Mouse (Mus musculus) kidney, postnatal 10 days (tissue): ENCODE results near the gene Lman1l.

Experiments used
- DNase-seq: peaks from one replicate; pipeline ENCODE4 v3.0.0; 2021; ENCODE audit warnings: mixed read lengths

Gene Lman1l

GRCm38 (mm10) chr9:57617556-57618169, 2.9 kb downstream of the Lman1l start:
- DNase-seq: no peak

- DNase-seq: no peak
These were observed 5.8 kb downstream of the Lman1l start for GRCm38 (mm10) chr9:57614786-57615185.

GRCm38 (mm10) chr9:57613975-57614374, 6.6 kb downstream of the Lman1l start:
- DNase-seq: no peak

- no peak for DNase-seq
These were observed 8.0 kb downstream of the Lman1l start for GRCm38 (mm10) chr9:57612587-57612986.

GRCm38 (mm10) chr9:57610359-57610826, 10.2 kb downstream of the Lman1l start:
- DNase-seq: no peak

DNA sequence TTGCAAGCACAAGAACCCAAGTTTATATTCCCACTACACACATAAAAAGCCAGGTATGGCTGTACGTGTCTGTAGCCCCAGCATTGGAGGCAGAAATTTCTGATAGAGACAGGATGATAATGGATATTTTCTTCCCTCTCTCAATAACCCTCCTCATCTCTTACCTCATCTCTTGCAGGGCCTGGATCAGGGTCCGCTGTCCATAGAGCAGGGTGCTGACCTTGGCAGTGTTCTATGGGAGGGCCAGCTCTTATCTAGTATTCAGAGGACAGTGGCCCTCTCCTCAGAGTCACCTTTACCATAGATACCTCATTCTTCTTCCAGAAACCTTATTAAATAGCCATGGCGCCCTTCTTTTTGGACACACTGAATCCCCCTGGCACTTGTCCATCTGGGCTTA, 10.8 kb downstream of the Lman1l start:
- DNase-seq: no peak

DNA sequence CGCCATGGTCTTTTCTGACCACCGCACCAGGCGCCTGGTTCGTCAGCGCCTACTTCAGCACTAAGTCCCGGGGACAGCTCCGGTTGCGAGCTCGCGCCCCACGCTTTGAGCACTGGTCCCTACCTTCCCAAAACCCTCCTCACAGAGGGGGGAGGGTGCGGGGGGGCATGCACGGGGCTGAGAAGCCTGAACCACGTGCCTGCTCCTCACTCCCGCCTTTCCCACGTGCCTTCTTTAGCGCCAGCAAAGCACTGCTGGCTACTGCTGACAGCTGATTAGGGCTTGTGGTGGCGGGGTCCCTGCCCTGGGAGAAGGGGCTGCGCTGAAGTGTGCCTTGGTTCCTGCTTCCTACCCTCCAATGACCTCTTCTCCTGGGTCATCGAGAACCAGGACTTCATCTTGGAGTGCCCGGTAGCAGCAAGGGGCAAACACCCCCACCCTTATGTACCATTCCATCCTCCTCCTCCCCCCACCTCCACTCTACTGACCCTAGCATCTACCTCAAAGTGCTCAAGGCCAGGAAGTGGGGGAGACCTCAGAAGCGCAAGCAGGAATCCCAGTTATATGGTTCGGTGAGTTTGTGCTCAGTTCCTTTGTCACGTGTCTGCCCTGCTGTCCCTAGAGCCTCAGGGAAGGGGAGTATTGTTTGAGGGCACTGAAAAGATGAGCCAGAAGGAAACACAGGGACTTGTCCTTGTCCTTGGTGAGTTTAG, 14.3 kb downstream of the Lman1l start, which contains the start of gene Cplx3:
Gene Cplx3, minus strand, starts transcription at position 143 of the 713 bp plus-strand sequence.
- DNase-seq: peak; percentile 82

GRCm38 (mm10) chr9:57605503-57605902, 15.1 kb downstream of the Lman1l start:
- no peak for DNase-seq

- no peak for DNase-seq
These were observed 15.7 kb downstream of the Lman1l start for GRCm38 (mm10) chr9:57604875-57605274.

DNA sequence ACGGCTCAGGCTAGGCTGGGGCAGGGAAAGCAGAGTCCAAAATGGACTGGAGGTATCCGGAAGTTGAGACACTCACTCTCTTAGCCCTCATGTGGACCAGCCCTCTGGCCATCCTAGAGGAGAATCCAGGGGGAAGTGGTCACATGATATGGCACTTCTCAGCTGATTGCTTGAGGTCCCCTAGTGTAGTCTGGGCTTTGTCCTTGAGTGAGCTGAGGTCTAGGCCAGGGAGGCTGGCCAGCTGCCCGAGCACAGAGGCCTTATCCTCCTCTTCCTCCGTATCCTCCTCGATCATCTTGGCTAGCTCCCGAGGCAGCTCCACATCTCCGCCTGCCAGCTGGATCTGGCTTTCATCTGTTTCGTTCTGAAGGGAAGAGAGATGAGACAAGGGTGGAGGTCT, 18.5 kb downstream of the Lman1l start:
- no peak for DNase-seq

DNA sequence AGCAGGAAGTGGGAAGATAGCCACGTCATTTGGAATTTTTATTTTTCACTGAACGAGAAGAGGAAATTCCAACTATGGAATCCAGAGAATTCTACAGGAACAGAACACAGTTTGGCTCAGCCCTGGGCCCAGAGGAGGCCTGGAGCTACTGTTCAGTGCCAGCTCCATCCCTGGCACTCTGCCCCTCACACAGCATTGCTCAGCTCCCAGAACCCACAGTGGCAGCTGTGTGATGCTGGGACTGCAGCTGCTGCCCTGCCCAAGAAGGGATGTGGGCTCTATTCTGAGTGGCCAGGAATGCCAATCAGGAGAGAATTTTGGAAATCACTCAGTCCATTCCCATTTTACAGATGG, 19.2 kb downstream of the Lman1l start:
- peak; percentile 45 for DNase-seq

- peak; percentile 68 for DNase-seq
These were observed 19.8 kb downstream of the Lman1l start for GRCm38 (mm10) chr9:57600620-57601352.

- DNase-seq: peak; percentile 42
These were observed 21.6 kb downstream of the Lman1l start for GRCm38 (mm10) chr9:57598851-57599563.

GRCm38 (mm10) chr9:57597929-57598382, 22.6 kb downstream of the Lman1l start:
- peak; percentile 57 for DNase-seq

GRCm38 (mm10) chr9:57597265-57597664, 23.3 kb downstream of the Lman1l start:
- DNase-seq: no peak

- no peak for DNase-seq
These were observed 26.4 kb downstream of the Lman1l start for GRCm38 (mm10) chr9:57594174-57594509.

DNA sequence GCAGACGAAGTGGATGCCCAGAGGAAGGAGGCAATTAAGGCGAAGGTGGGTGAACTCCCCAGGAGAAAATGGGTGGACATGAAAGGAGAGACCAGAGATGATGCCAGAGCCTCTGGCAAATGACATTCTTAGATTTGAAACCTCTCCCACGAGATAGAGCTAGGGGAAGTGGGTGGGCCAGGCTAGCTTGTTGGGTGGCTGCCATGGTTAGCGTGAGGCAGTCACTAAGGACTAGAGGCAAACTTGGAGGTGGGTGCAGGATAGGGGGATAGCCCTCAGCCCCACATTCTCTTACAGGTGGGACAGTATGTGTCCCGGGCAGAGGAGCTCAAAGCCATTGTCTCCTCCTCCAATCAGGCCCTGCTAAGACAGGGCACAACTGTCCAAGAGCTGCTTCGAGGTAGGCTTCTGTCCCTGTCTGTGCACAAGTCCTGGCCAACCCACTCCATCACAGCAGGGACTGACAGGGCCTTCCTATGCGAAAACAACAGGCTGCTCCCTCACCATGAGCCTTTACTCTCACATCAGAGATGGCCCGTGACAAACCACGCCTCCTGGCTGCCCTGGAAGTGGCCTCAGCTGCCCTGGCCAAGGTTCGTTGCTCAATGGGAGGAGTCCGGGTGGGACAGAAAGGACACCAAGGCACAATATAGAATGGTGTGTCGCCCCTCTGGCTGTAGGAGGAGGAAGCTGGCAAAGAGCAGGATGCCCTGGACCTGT, 27.0 kb downstream of the Lman1l start:
- DNase-seq: peak; percentile 61

DNA sequence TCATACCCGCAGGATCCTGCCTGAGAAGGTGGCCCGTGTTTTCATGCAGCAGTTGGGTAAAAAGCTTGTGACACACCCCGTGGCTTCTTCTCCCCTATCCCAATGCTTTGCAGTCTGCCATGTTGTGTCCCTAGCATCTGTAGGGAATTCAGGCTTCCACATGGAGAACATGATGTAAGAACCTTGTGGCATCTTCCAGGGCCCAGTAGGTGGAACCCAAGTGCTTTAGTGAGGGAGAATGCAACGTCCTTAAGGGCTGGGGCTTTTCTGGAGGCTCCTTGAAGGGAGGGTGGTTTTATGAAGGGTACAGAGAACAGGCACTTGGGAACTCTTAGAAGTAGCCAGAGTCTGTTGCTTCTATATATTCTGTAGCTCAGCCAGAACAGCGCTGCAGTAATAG, 29.8 kb downstream of the Lman1l start:
- no peak for DNase-seq

- peak; percentile 89 for DNase-seq
These were observed 31.1 kb downstream of the Lman1l start, which contains the start of gene Ulk3 for GRCm38 (mm10) chr9:57589224-57590126. Ulk3 (plus strand) TSS chr9:57589452.

- no peak for DNase-seq
These were observed 35.6 kb downstream of the Lman1l start for GRCm38 (mm10) chr9:57584991-57585390.

- no peak for DNase-seq
These were observed 43.3 kb downstream of the Lman1l start for GRCm38 (mm10) chr9:57577144-57577849.
